Mouse (Mus musculus): ENCODE measurements at regions not wholly inside any gene's neighbourhood (a gene's known extent, or its start where the extent isn't known, plus 50 kb on each side); places are given as distances from the start of the nearest gene placed in this dataset.
"Not testable (repeated sequence)": the region's sequence is repeated elsewhere in the genome, so short reads cannot be mapped to it uniquely, and the experiment has no call there.

DNA sequence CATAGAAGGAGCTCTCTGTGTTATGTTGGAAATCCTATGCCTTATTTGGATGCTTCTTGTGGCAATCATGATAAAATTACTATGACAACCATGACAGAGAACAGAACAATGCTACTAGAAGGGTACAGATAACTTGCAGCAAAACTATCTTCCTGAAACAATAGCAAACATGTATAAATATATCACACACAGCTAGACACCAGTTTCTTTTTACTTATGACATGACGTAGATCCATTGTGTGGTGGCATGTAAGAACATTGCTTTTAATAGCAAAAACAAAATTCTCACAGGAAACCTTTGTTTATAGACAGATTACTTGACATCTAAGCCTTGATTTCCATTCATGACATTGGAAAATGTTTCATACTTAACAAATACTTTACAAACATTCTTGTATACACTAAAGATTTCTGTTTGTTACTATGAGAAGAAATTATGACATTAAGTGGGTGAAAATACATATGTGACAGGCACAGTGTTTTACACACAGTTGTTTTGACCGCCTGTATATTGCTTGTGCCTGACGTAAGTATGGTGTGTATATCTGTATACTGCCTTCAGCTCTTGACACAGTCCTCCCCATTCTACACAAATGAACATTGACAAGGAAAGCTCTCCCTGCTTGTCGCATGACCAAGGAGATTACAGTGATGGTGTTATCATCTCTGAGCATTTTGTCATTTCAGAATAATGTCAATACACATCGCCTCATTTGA, 113.6 kb upstream of the Emcn start:
- Histone ChIP-seq H3K27me3 (ENCODE audit: control insufficient read depth, insufficient read depth, low read length) (no peaks in the 10 kb centered on the region), H3K4me1 (ENCODE audit: control insufficient read depth, insufficient read depth, low read length) (no peaks in the 10 kb centered on the region), H3K27ac (ENCODE audit: control insufficient read depth, insufficient read depth, low read depth, low read length) (no peak overlapping the region), H3K4me3 (ENCODE audit: control insufficient read depth, low read depth, low read length) (no peak overlapping the region), H3K36me3 (ENCODE audit: control insufficient read depth, insufficient read depth, low read length) (no peaks in the 10 kb centered on the region)
- TF ChIP-seq CTCF (IDR thresholded peaks at IDR 0.05; ENCODE audit: control insufficient read depth, insufficient read depth, insufficient replicate concordance, low read depth, low read length) (no peak), POLR2A (IDR thresholded peaks at IDR 0.05; ENCODE audit: control insufficient read depth, low read depth, low read length) (no peak)

- TF ChIP-seq CTCF (IDR thresholded peaks at IDR 0.05; ENCODE audit: control insufficient read depth, insufficient read depth, insufficient replicate concordance, low read depth, low read length) (no peak), POLR2A (IDR thresholded peaks at IDR 0.05; ENCODE audit: control insufficient read depth, low read depth, low read length) (no peak)
- H3K4me3 ChIP-seq (ENCODE audit: control insufficient read depth, low read depth, low read length) = no peak overlapping the region
- no peaks in the 10 kb centered on the region for H3K36me3 ChIP-seq (ENCODE audit: control insufficient read depth, insufficient read depth, low read length)
- H3K27ac ChIP-seq (ENCODE audit: control insufficient read depth, insufficient read depth, low read depth, low read length) = no peak overlapping the region
- no peaks in the 10 kb centered on the region for H3K4me1 ChIP-seq (ENCODE audit: control insufficient read depth, insufficient read depth, low read length)
- no peaks in the 10 kb centered on the region for H3K27me3 ChIP-seq (ENCODE audit: control insufficient read depth, insufficient read depth, low read length)
Observed at GRCm38 (mm10) chr3:137228416-137228815, 112.5 kb upstream of the Emcn start.

DNA sequence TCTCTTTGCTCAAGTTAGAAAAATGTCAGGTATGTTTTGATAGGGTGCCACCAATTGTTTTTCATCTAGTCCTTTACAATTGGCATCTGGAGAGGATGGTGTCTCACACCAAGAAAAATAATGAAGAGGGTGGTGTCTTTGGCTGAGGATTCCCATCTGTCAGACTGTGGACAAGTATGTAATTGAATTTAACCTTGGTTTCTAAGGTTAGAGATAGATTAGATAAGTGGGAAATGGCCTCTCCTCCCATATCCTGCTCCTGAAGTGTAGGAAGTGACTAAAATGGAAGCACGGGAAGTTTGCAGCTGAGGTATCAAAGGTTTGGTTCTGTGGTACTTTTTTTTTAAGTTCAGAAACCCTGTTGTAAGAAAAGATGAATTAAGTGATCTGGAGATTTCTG, 98.0 kb upstream of the Emcn start:
- Histone ChIP-seq H3K27ac (ENCODE audit: control insufficient read depth, insufficient read depth, low read depth, low read length) (no peak overlapping the region), H3K36me3 (ENCODE audit: control insufficient read depth, insufficient read depth, low read length) (no peaks in the 10 kb centered on the region), H3K4me3 (ENCODE audit: control insufficient read depth, low read depth, low read length) (no peak overlapping the region), H3K4me1 (ENCODE audit: control insufficient read depth, insufficient read depth, low read length) (no peaks in the 10 kb centered on the region), H3K27me3 (ENCODE audit: control insufficient read depth, insufficient read depth, low read length) (no peaks in the 10 kb centered on the region)
- TF ChIP-seq POLR2A (IDR thresholded peaks at IDR 0.05; ENCODE audit: control insufficient read depth, low read depth, low read length) = no peak
- TF ChIP-seq CTCF (IDR thresholded peaks at IDR 0.05; ENCODE audit: control insufficient read depth, insufficient read depth, insufficient replicate concordance, low read depth, low read length) = no peak

DNA sequence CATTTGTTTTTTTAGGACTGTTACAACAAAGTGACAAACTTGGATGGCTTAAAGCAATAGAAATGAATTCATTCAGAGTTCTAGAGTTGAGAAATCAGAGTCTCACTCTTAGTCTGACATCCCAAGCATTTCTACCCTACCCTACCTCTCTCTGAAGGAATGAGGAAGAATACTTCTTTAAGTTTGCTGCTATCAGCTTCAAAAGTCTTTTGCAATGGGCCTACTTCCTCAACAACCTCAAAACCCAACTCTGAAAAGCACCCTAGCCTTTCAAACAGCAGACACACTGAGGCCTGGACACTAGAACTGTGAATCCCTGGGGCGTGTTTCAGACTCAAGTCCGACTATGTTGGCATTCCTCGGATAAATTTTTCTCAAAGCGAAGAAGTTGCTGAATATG, 77.0 kb upstream of the Emcn start:
- Histone ChIP-seq H3K4me3 (ENCODE audit: control insufficient read depth, low read depth, low read length) (no peak overlapping the region), H3K27me3 (ENCODE audit: control insufficient read depth, insufficient read depth, low read length) (no peaks in the 10 kb centered on the region), H3K36me3 (ENCODE audit: control insufficient read depth, insufficient read depth, low read length) (no peaks in the 10 kb centered on the region), H3K27ac (ENCODE audit: control insufficient read depth, insufficient read depth, low read depth, low read length) (no peak overlapping the region), H3K4me1 (ENCODE audit: control insufficient read depth, insufficient read depth, low read length) (no peaks in the 10 kb centered on the region)
- TF ChIP-seq POLR2A (IDR thresholded peaks at IDR 0.05; ENCODE audit: control insufficient read depth, low read depth, low read length) = no peak
- TF ChIP-seq CTCF (IDR thresholded peaks at IDR 0.05; ENCODE audit: control insufficient read depth, insufficient read depth, insufficient replicate concordance, low read depth, low read length) = no peak

DNA sequence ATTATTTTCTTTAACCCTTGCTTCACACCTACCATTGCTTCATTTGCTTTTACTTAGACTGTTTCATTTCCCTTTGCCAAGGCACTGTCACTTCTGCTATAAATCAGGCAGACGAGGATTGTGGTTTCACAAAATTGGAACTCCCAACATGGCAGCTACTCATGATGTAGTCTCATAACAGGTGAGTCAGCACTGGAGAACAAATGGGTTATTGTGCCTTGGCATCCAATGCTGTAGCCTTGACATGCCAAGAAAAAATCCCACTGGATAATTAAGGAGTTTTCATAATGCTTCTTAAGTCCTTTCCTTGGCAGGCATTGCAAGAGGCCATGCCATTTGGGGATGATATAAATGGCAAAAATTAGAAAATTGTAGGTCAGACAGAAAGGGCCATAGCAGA, 73.1 kb upstream of the Emcn start:
- Histone ChIP-seq H3K36me3 (ENCODE audit: control insufficient read depth, insufficient read depth, low read length) (no peaks in the 10 kb centered on the region), H3K27me3 (ENCODE audit: control insufficient read depth, insufficient read depth, low read length) (no peaks in the 10 kb centered on the region), H3K27ac (ENCODE audit: control insufficient read depth, insufficient read depth, low read depth, low read length) (no peak overlapping the region), H3K4me3 (ENCODE audit: control insufficient read depth, low read depth, low read length) (no peak overlapping the region), H3K4me1 (ENCODE audit: control insufficient read depth, insufficient read depth, low read length) (no peaks in the 10 kb centered on the region)
- no peak for TF ChIP-seq POLR2A (IDR thresholded peaks at IDR 0.05; ENCODE audit: control insufficient read depth, low read depth, low read length)

GRCm38 (mm10) chr3:137275444-137275843, 65.4 kb upstream of the Emcn start:
- Histone ChIP-seq H3K27ac (ENCODE audit: control insufficient read depth, insufficient read depth, low read depth, low read length) (no peak overlapping the region), H3K27me3 (ENCODE audit: control insufficient read depth, insufficient read depth, low read length) (no peaks in the 10 kb centered on the region), H3K4me3 (ENCODE audit: control insufficient read depth, low read depth, low read length) (no peak overlapping the region), H3K4me1 (ENCODE audit: control insufficient read depth, insufficient read depth, low read length) (no peaks in the 10 kb centered on the region), H3K36me3 (ENCODE audit: control insufficient read depth, insufficient read depth, low read length) (no peaks in the 10 kb centered on the region)
- no peak for TF ChIP-seq CTCF (IDR thresholded peaks at IDR 0.05; ENCODE audit: control insufficient read depth, insufficient read depth, insufficient replicate concordance, low read depth, low read length)
- TF ChIP-seq POLR2A (IDR thresholded peaks at IDR 0.05; ENCODE audit: control insufficient read depth, low read depth, low read length) = no peak

GRCm38 (mm10) chr3:137279284-137279683, 61.6 kb upstream of the Emcn start:
- no peak for TF ChIP-seq POLR2A (IDR thresholded peaks at IDR 0.05; ENCODE audit: control insufficient read depth, low read depth, low read length)
- H3K36me3 ChIP-seq (ENCODE audit: control insufficient read depth, insufficient read depth, low read length) = no peaks in the 10 kb centered on the region
- no peak overlapping the region for H3K4me3 ChIP-seq (ENCODE audit: control insufficient read depth, low read depth, low read length)
- no peak overlapping the region for H3K27ac ChIP-seq (ENCODE audit: control insufficient read depth, insufficient read depth, low read depth, low read length)
- H3K27me3 ChIP-seq (ENCODE audit: control insufficient read depth, insufficient read depth, low read length) = no peaks in the 10 kb centered on the region
- H3K4me1 ChIP-seq (ENCODE audit: control insufficient read depth, insufficient read depth, low read length) = no peaks in the 10 kb centered on the region

DNA sequence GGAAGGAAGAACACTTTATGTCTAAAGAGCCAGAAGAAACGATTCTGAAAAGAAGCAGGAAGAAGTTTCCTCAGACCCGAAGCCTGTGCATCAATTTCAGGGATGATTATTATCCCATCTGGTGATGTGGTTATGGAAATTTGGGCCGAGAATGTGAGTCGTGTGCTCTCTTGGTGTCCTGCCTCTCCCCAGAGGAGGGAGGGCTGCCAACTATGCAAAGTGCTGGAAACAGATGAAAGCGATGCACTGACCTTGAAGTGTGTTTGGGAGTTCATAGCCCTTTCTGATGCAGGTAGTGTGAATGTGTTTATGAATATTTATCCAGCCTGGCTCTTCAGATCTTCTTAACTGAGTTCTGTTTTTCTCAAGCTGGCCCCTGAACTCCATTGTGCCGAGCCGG, 59.8 kb upstream of the Emcn start:
- Histone ChIP-seq H3K4me3 (ENCODE audit: control insufficient read depth, low read depth, low read length) (no peak overlapping the region), H3K36me3 (ENCODE audit: control insufficient read depth, insufficient read depth, low read length) (no peaks in the 10 kb centered on the region), H3K27ac (ENCODE audit: control insufficient read depth, insufficient read depth, low read depth, low read length) (no peak overlapping the region), H3K4me1 (ENCODE audit: control insufficient read depth, insufficient read depth, low read length) (no peaks in the 10 kb centered on the region), H3K27me3 (ENCODE audit: control insufficient read depth, insufficient read depth, low read length) (no peaks in the 10 kb centered on the region)
- no peak for TF ChIP-seq CTCF (IDR thresholded peaks at IDR 0.05; ENCODE audit: control insufficient read depth, insufficient read depth, insufficient replicate concordance, low read depth, low read length)
- no peak for TF ChIP-seq POLR2A (IDR thresholded peaks at IDR 0.05; ENCODE audit: control insufficient read depth, low read depth, low read length)

GRCm38 (mm10) chr3:137287558-137287957, 53.3 kb upstream of the Emcn start:
- not testable (repeated sequence) for H3K27ac ChIP-seq (ENCODE audit: control insufficient read depth, insufficient read depth, low read depth, low read length); H3K4me1 ChIP-seq (ENCODE audit: control insufficient read depth, insufficient read depth, low read length); H3K27me3 ChIP-seq (ENCODE audit: control insufficient read depth, insufficient read depth, low read length); H3K36me3 ChIP-seq (ENCODE audit: control insufficient read depth, insufficient read depth, low read length); H3K4me3 ChIP-seq (ENCODE audit: control insufficient read depth, low read depth, low read length)

All from testis, adult 2 months (tissue).